In the genomic region with DNA sequence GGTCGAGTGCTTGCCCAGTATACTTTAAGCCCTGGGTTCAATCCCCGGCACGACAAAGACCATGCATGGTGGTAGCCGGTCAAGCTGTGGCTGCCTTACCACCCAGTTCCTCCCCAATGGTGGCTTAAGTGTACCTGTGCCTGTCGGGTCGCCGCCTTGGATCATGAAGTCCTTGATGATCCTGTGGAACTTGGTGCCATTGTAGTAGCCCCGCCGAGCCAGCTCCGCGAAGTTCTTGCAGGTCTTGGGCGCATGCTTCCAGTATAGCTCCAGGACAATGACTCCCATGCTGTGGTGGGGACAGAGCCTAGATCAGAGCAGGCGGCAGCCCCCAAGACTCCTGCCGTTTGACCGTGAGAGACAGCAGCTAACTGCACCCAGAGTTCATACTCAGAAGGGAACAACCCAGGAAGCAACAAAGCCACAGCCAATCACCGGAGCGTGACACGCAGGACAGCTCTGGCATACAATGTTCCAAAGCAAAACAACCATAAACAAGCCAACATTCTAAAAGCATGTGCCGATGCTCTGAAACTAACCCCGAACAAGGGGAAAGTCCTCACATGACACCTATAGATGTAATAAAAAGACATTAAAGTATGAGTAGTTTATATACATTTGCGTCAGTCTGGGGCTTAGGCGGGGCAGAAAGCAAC, we compare ENCODE assay signal across 9 mouse cellular contexts. TPM values are rescaled to one million over a fixed set of nuclear protein-coding genes. Genes with fewer than 3 reads are reported as not detected.
DNase-seq lines count a peak whose midpoint lies in the region; ATAC-seq and TF ChIP-seq lines count a peak whose summit lies in the region.
"Had no signal": no experiment of that assay in that cellular context is flagged by ENCODE, and none has a peak within 500 bp of the region (broad histone marks: within the 10 kb centered on the region; RNA-seq: fewer than 3 reads in every experiment).

No protein-coding gene starts in this region.

- 89% methylated on average over 22 of the region's 22 CpGs for WGBS in heart, embryonic 15.5 days
- WGBS in midbrain, embryonic 15.5 days, result 90% methylated on average over 22 of the region's 22 CpGs
- 90% methylated on average over 22 of the region's 22 CpGs for WGBS in midbrain, embryonic 14.5 days
- WGBS in embryonic facial prominence, embryonic 15.5 days, result 88% methylated on average over 22 of the region's 22 CpGs
- 71% methylated on average over 22 of the region's 22 CpGs for WGBS in small intestine, adult 2 months

- H3K9me3 ChIP-seq in heart, embryonic 15.5 days (replicated peaks), result no peaks in the 10 kb centered on the region
- no peaks in the 10 kb centered on the region for H3K9me3 ChIP-seq in midbrain, embryonic 15.5 days
- no peaks in the 10 kb centered on the region for H3K9me3 ChIP-seq in midbrain, embryonic 14.5 days (ENCODE audit: control insufficient read depth, low read length)
- no peaks in the 10 kb centered on the region for H3K9me3 ChIP-seq in embryonic facial prominence, embryonic 15.5 days (replicated peaks)

- DNase-seq in heart, postnatal 14 days, result no peak
- DNase-seq in midbrain, embryonic 14.5 days, result no peak
- no peak for DNase-seq in c-Kit-positive CD71-positive TER-119-positive erythroid progenitor cells, embryonic 14.5 days (ENCODE audit: low spot score)
- no peak for DNase-seq in right cerebral cortex, postnatal 14 days
- DNase-seq: embryo, embryonic 11 days had no signal

- intact Hi-C loops in heart, postnatal 14 days (cut with DNase I), result no loop called here

- H3K4me2 ChIP-seq in heart, embryonic 15.5 days, result peak overlapping the region; percentile 67; the same call in 1 of the 2 replicates
- 0 out of 2 replicates have a peak overlapping the region, but pooled peaks have one; percentile 51 for H3K4me2 ChIP-seq in midbrain, embryonic 15.5 days
- no peak overlapping the region for H3K4me2 ChIP-seq in midbrain, embryonic 14.5 days (ENCODE audit: low read length)
- H3K4me2 ChIP-seq in embryonic facial prominence, embryonic 15.5 days (replicated peaks), result peak overlapping the region; percentile 63; the same call in 1 of the 2 replicates

- H3K9ac ChIP-seq in heart, embryonic 15.5 days, result no peak overlapping the region
- H3K9ac ChIP-seq in midbrain, embryonic 15.5 days, result no peak overlapping the region
- no peak overlapping the region for H3K9ac ChIP-seq in midbrain, embryonic 14.5 days (replicated peaks; ENCODE audit: low read length)
- no peak overlapping the region for H3K9ac ChIP-seq in embryonic facial prominence, embryonic 15.5 days

- peaks cover 6% of the 10 kb centered on the region; the same call in 1 of the 2 replicates for H3K36me3 ChIP-seq in heart, embryonic 15.5 days
- H3K36me3 ChIP-seq in midbrain, embryonic 15.5 days (replicated peaks), result no peaks in the 10 kb centered on the region; the same call in 1 of the 2 replicates
- H3K36me3 ChIP-seq in midbrain, embryonic 14.5 days (ENCODE audit: control insufficient read depth, insufficient read depth, low read length), result peaks cover 33% of the 10 kb centered on the region
- H3K36me3 ChIP-seq in embryonic facial prominence, embryonic 15.5 days, result peaks cover 39% of the 10 kb centered on the region
- peaks cover 16% of the 10 kb centered on the region for H3K36me3 ChIP-seq in small intestine, adult 2 months (ENCODE audit: control insufficient read depth, insufficient read depth, low read length)

- H3K4me1 ChIP-seq in heart, embryonic 15.5 days (replicated peaks), result peaks cover 62% of the 10 kb centered on the region
- peaks cover 33% of the 10 kb centered on the region for H3K4me1 ChIP-seq in midbrain, embryonic 15.5 days
- H3K4me1 ChIP-seq in midbrain, embryonic 14.5 days (ENCODE audit: control insufficient read depth, insufficient read depth, low read length), result peaks cover 16% of the 10 kb centered on the region
- peaks cover 38% of the 10 kb centered on the region for H3K4me1 ChIP-seq in embryonic facial prominence, embryonic 15.5 days
- H3K4me1 ChIP-seq in small intestine, adult 2 months (ENCODE audit: control insufficient read depth, insufficient read depth, insufficient read length, low read length), result peaks cover 15% of the 10 kb centered on the region

- H3K27ac ChIP-seq in heart, embryonic 15.5 days, result no peak overlapping the region
- H3K27ac ChIP-seq in midbrain, embryonic 15.5 days, result no peak overlapping the region
- H3K27ac ChIP-seq in midbrain, embryonic 14.5 days (replicated peaks; ENCODE audit: low read depth, low read length), result no peak overlapping the region
- H3K27ac ChIP-seq in embryonic facial prominence, embryonic 15.5 days (replicated peaks), result no peak overlapping the region
- H3K27ac ChIP-seq in small intestine, adult 2 months (ENCODE audit: insufficient read depth, low read depth, low read length), result no peak overlapping the region

- no peaks in the 10 kb centered on the region for H3K27me3 ChIP-seq in heart, embryonic 15.5 days
- no peaks in the 10 kb centered on the region for H3K27me3 ChIP-seq in midbrain, embryonic 15.5 days (replicated peaks)
- H3K27me3 ChIP-seq in midbrain, embryonic 14.5 days (ENCODE audit: control insufficient read depth, insufficient read depth, low read length), result no peaks in the 10 kb centered on the region
- H3K27me3 ChIP-seq in embryonic facial prominence, embryonic 15.5 days, result no peaks in the 10 kb centered on the region
- H3K27me3 ChIP-seq in small intestine, adult 2 months (ENCODE audit: control insufficient read depth, insufficient read depth, low read length), result no peaks in the 10 kb centered on the region

- no peak overlapping the region for H3K4me3 ChIP-seq in heart, embryonic 15.5 days
- H3K4me3 ChIP-seq in midbrain, embryonic 15.5 days, result no peak overlapping the region
- no peak overlapping the region for H3K4me3 ChIP-seq in midbrain, embryonic 14.5 days (replicated peaks; ENCODE audit: low read depth, low read length)
- no peak overlapping the region for H3K4me3 ChIP-seq in embryonic facial prominence, embryonic 15.5 days (replicated peaks)
- peak overlapping the region; percentile 14 for H3K4me3 ChIP-seq in small intestine, adult 2 months (ENCODE audit: low read depth, low read length)

- no peak for TF ChIP-seq POLR2A in small intestine, adult 2 months (IDR thresholded peaks at IDR 0.05; ENCODE audit: low read depth, low read length)

- ATAC-seq in heart, embryonic 15.5 days (replicated peaks; ENCODE audit: insufficient number of reproducible peaks, insufficient read depth, low FRiP score, low read depth), result no peak
- no peak for ATAC-seq in midbrain, embryonic 15.5 days (replicated peaks)
- no peak for ATAC-seq in midbrain, embryonic 14.5 days (ENCODE audit: low FRiP score, low TSS enrichment)
- ATAC-seq in embryonic facial prominence, embryonic 15.5 days (ENCODE audit: insufficient number of reproducible peaks, low FRiP score, low TSS enrichment, low read depth), result no peak

- TF ChIP-seq CTCF in small intestine, adult 2 months (IDR thresholded peaks at IDR 0.05; ENCODE audit: extremely low read depth, insufficient read length, insufficient replicate concordance, low read depth, low read length), result no peak

RNA-seq across cellular contexts. Expression of a gene that starts 2.3 kb away (rescaled TPM):
- 86.8 and 107 TPM in 2 replicates for polyA plus RNA-seq in heart, embryonic 15.5 days (2015; fragmentation: Nextera tagmentation; extraction: Ambion mirVana)
- total RNA-seq in heart, postnatal 14 days (2021), result 10 to 100 TPM; 28.8 to 33.5 TPM
- 113 and 119 TPM in 2 replicates for polyA plus RNA-seq in midbrain, embryonic 15.5 days (2015; fragmentation: Nextera tagmentation; extraction: Ambion mirVana)
- polyA plus RNA-seq in midbrain, embryonic 14.5 days (2014; fragmentation: Nextera tagmentation; extraction: Ambion mirVana), result 112 and 114 TPM in 2 replicates
- polyA plus RNA-seq in embryonic facial prominence, embryonic 15.5 days (2015; fragmentation: Nextera tagmentation; extraction: Ambion mirVana), result 129 and 132 TPM in 2 replicates
- 16.3 and 26.0 TPM in 2 replicates for polyA plus RNA-seq in small intestine, adult 2 months (2012; rRNA removed)

RNA-seq across cellular contexts. Expression of a gene that starts 6.9 kb away (rescaled TPM):
- polyA plus RNA-seq in heart, embryonic 15.5 days (2015; fragmentation: Nextera tagmentation; extraction: Ambion mirVana), result 91.1 and 96.0 TPM in 2 replicates
- total RNA-seq in heart, postnatal 14 days (2021), result 100 to 1,000 TPM; 189 to 195 TPM
- 112 and 114 TPM in 2 replicates for polyA plus RNA-seq in midbrain, embryonic 15.5 days (2015; fragmentation: Nextera tagmentation; extraction: Ambion mirVana)
- polyA plus RNA-seq in midbrain, embryonic 14.5 days (2014; fragmentation: Nextera tagmentation; extraction: Ambion mirVana), result 117 and 122 TPM in 2 replicates
- 82.1 and 85.8 TPM in 2 replicates for polyA plus RNA-seq in embryonic facial prominence, embryonic 15.5 days (2015; fragmentation: Nextera tagmentation; extraction: Ambion mirVana)
- 22.9 and 48.7 TPM in 2 replicates for polyA plus RNA-seq in small intestine, adult 2 months (2012; rRNA removed)

RNA-seq across cellular contexts. Expression of a gene that starts 23.8 kb away (rescaled TPM):
- polyA plus RNA-seq in heart, embryonic 15.5 days (2015; fragmentation: Nextera tagmentation; extraction: Ambion mirVana), result 14.9 and 17.9 TPM in 2 replicates
- 1 to 10 TPM; 2.3 to 3.9 TPM for total RNA-seq in heart, postnatal 14 days (2021)
- polyA plus RNA-seq in midbrain, embryonic 15.5 days (2015; fragmentation: Nextera tagmentation; extraction: Ambion mirVana), result 38.3 and 41.3 TPM in 2 replicates
- 27.6 and 32.6 TPM in 2 replicates for polyA plus RNA-seq in midbrain, embryonic 14.5 days (2014; fragmentation: Nextera tagmentation; extraction: Ambion mirVana)
- 27.6 and 28.9 TPM in 2 replicates for polyA plus RNA-seq in embryonic facial prominence, embryonic 15.5 days (2015; fragmentation: Nextera tagmentation; extraction: Ambion mirVana)
- 0.71 and 2.3 TPM in 2 replicates for polyA plus RNA-seq in small intestine, adult 2 months (2012; rRNA removed)

RNA-seq across cellular contexts. Expression of a gene that starts 55.7 kb away (rescaled TPM):
- polyA plus RNA-seq in heart, embryonic 15.5 days (2015; fragmentation: Nextera tagmentation; extraction: Ambion mirVana), result 4.3 and 5.8 TPM in 2 replicates
- total RNA-seq in heart, postnatal 14 days (2021), result 10 to 100 TPM; 34.3 to 47.8 TPM
- polyA plus RNA-seq in midbrain, embryonic 15.5 days (2015; fragmentation: Nextera tagmentation; extraction: Ambion mirVana), result 3.6 and 4.0 TPM in 2 replicates
- 1.3 and 2.8 TPM in 2 replicates for polyA plus RNA-seq in midbrain, embryonic 14.5 days (2014; fragmentation: Nextera tagmentation; extraction: Ambion mirVana)
- 2.7 and 2.8 TPM in 2 replicates for polyA plus RNA-seq in embryonic facial prominence, embryonic 15.5 days (2015; fragmentation: Nextera tagmentation; extraction: Ambion mirVana)
- polyA plus RNA-seq in small intestine, adult 2 months (2012; rRNA removed), result 1.6 and 4.7 TPM in 2 replicates
